Comparison of ENCODE assay signal across 8 mouse cellular contexts in the genomic region with DNA sequence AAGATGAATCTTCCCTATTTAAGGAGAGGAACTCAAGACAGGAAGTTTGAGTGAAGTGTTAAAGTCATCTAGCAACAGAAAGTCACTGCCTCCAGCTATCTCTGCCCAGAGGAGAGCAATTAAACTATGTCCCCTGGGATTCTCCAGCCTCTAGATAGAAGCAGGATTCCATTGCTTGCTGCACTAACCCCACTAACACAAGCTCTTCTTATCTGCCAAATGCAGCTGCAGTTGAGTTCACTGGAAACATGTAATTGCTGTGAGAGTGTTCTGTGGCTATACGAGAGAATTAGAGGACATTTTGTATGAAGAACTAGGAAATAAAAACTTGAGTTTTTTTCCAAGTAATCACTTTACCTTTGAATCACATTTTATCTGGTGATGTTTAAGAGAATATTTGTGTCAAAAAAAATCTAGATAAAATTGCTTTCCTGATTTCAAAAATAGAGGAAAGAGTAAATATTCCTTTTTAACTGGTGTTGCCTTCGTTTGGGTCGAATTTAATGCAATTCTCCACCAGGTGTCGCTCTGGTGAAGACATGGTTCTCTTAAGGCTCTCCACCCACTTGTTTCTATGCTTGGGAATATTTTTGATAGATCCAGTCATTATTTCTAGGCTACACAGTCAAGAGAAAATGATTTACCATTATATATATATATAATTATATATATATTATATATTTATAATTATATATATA.
DNase-seq lines count a peak whose midpoint lies in the region.

No protein-coding gene starts in this region.

- intact Hi-C loops in heart, postnatal 14 days (cut with DNase I): no loop called here

- DNase-seq in gastrocnemius, postnatal 10 days: peak; percentile 33
- no peak for DNase-seq in gastrocnemius, postnatal 25 days
- peak; percentile 2 for DNase-seq in 3T3-L1 (ENCODE audit: low read depth, low spot score)
- peak; percentile 54 to 67 for DNase-seq in adrenal gland, postnatal 36 days
- DNase-seq in heart, postnatal 14 days: peak; percentile 11 to 42
- peak; percentile 48 for DNase-seq in lung, postnatal 25 days (ENCODE audit: low spot score)
- DNase-seq in frontal cortex, postnatal 36 days (ENCODE audit: low spot score in 2 of 2): no peak
- DNase-seq in T-cell, adult 2 months (ENCODE audit: low spot score): no peak

Comparison
In these comparisons a context has a peak if more than half of its experiments do, and no peak if none do; other contexts are left out.
1. DNase-seq: peak in gastrocnemius, postnatal 10 days (single experiment), 3T3-L1 (single experiment), adrenal gland, postnatal 36 days (2 of 2), heart, postnatal 14 days (2 of 2) and lung, postnatal 25 days (single experiment); none in gastrocnemius, postnatal 25 days (single experiment), frontal cortex, postnatal 36 days (0 of 2) and T-cell, adult 2 months (single experiment).